Mouse (Mus musculus) embryonic fibroblast, embryonic 13.5 days (primary cell): ENCODE results near the gene Pkn2.

Source experiments
- CTCF ChIP-seq: IDR thresholded peaks from 2 replicates; pipeline ENCODE4 v1.5.1; 2011; ENCODE audit warnings: mild to moderate bottlenecking, control low read depth, low read length, moderate library complexity, borderline replicate concordance; ENCODE audit not compliant: insufficient read depth
- POLR2A ChIP-seq: IDR thresholded peaks from 2 replicates; pipeline ENCODE4 v1.6.1; 2011; ENCODE audit warnings: low read depth, mild to moderate bottlenecking, control low read depth, low read length, moderate library complexity

- TF ChIP-seq CTCF (no peak), POLR2A (no peak)
Measured at GRCm38 (mm10) chr3:142929906-142930305, 48.1 kb upstream of the Pkn2 start.
